Mouse (Mus musculus) C2C12 (cell line): Measurements from ENCODE around the gene Arf1.

Experiments
- CEBPB ChIP-seq: IDR thresholded peaks from one replicate; pipeline ENCODE4 v1.6.1; 2011; ENCODE audit warnings: low read depth, mild to moderate bottlenecking, control low read depth, moderate library complexity
- CTCF ChIP-seq: IDR thresholded peaks from one replicate; pipeline ENCODE4 v1.5.1; 2011; ENCODE audit not compliant: control insufficient read depth, insufficient read depth, insufficient read length
- FOSL1 ChIP-seq: IDR thresholded peaks from one replicate; pipeline ENCODE4 v1.8.0; 2011; ENCODE audit warnings: mild to moderate bottlenecking, low read length; ENCODE audit not compliant: poor library complexity, insufficient read depth, severe bottlenecking
- MAX ChIP-seq: IDR thresholded peaks from one replicate; pipeline ENCODE4 v1.6.1; 2011; ENCODE audit warnings: mild to moderate bottlenecking, control low read depth
- MYOD1 ChIP-seq: IDR thresholded peaks from one replicate; pipeline ENCODE4 v1.6.1; 2011; ENCODE audit warnings: low read depth; ENCODE audit not compliant: control insufficient read depth, insufficient read length
- MYOG ChIP-seq: IDR thresholded peaks from one replicate; pipeline ENCODE4 v1.6.1; 2011; ENCODE audit not compliant: control insufficient read depth, insufficient read length; ENCODE audit errors: extremely low read depth

GRCm38 (mm10) chr11:59265154-59265813 lies 37.2 kb upstream of the Arf1 start:
- TF ChIP-seq CTCF = no peak
- TF ChIP-seq FOSL1 = no peak
- no peak for TF ChIP-seq MAX
- TF ChIP-seq CEBPB = no peak
- TF ChIP-seq MYOG = no peak
- no peak for TF ChIP-seq MYOD1
